Mouse (Mus musculus): ENCODE results near the gene Olfr802. TPM values are rescaled to one million over a fixed set of nuclear protein-coding genes. Genes with fewer than 3 reads are reported as not detected.

Olfr802 gene
- polyA plus RNA-seq (2015; fragmentation: Nextera tagmentation; extraction: Ambion mirVana), result not detected in 2 replicates

DNA sequence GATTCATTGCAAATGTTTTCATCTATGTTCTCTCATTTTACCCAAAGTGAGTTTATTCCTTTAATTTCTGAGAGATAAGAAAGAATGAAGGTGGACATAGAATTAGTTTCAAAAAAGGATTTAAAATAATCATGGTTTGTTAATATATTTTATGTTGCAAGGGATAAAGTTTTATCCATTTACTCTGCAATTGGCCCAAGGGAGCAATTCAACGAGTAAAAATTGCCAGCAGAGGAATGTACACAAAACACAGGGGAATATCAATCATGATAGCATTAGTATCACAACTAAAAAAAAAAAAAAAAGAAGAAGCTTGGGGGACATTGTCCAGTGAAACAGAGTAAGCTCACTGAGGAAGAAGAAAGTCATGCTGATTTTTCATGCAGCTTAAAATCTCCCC lies at the start of gene Olfr802:
Gene Olfr802, minus strand, starts transcription at position 101 of the 400 bp plus-strand sequence.
- H3K4me2 ChIP-seq, result no peak within 1 kb of the TSS
- H3K4me1 ChIP-seq, result no peaks in the 10 kb centered on the region
- H3K9me3 ChIP-seq (replicated peaks), result no peaks in the 10 kb centered on the region
- no peak for ATAC-seq (replicated peaks; ENCODE audit: low FRiP score)
- H3K27ac ChIP-seq, result no peak within 1 kb of the TSS
- no peaks in the 10 kb centered on the region for H3K36me3 ChIP-seq
- no peak within 1 kb of the TSS for H3K4me3 ChIP-seq (replicated peaks)
- WGBS, result 56% methylated on average over 1 of the region's 1 CpGs
- H3K27me3 ChIP-seq, result no peaks in the 10 kb centered on the region
- H3K9ac ChIP-seq, result no peak within 1 kb of the TSS

GRCm38 (mm10) chr10:129729275-129729674 lies 41.3 kb upstream of the Olfr802 start, which contains the start of gene Olfr805:
Gene Olfr805, minus strand, starts transcription at chr10:129729375.
- WGBS, result 93% methylated on average over 2 of the region's 2 CpGs
- Histone ChIP-seq H3K27me3 (no peaks in the 10 kb centered on the region), H3K4me3 (replicated peaks) (no peak within 1 kb of the TSS), H3K36me3 (no peaks in the 10 kb centered on the region), H3K9me3 (replicated peaks) (no peaks in the 10 kb centered on the region), H3K9ac (no peak within 1 kb of the TSS), H3K27ac (no peak within 1 kb of the TSS), H3K4me1 (no peaks in the 10 kb centered on the region), H3K4me2 (no peak within 1 kb of the TSS)
- ATAC-seq (replicated peaks; ENCODE audit: low FRiP score), result no peak

DNA sequence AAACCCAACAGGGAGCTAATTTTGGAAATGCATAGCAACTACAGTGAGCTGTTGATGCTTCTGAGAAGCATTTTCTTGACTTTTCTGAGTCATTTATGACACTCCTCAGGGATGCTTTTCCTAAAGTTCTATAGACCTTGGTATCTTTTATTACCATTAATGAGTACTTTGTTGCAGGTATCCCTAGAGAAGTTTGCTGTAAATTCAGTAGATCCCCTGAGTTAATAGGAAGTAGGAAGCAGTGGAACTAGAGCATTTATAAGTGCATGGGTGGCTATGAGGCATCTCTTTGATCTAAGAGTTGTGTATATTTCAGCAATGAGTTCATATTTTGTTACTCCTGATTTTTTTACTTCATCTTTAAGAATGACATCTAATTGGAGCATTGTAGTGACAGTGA lies 14.9 kb upstream of the Olfr802 start, which contains the start of gene Olfr804:
Gene Olfr804, plus strand, starts transcription at position 301 of the 400 bp plus-strand sequence.
- H3K36me3 ChIP-seq, result no peaks in the 10 kb centered on the region
- H3K4me3 ChIP-seq (replicated peaks), result no peak within 1 kb of the TSS
- H3K4me2 ChIP-seq, result no peak within 1 kb of the TSS
- H3K4me1 ChIP-seq, result no peaks in the 10 kb centered on the region
- H3K9ac ChIP-seq, result no peak within 1 kb of the TSS
- ATAC-seq (replicated peaks; ENCODE audit: low FRiP score), result no peak
- H3K27me3 ChIP-seq, result no peaks in the 10 kb centered on the region
- no peak within 1 kb of the TSS for H3K27ac ChIP-seq
- H3K9me3 ChIP-seq (replicated peaks), result no peaks in the 10 kb centered on the region

DNA sequence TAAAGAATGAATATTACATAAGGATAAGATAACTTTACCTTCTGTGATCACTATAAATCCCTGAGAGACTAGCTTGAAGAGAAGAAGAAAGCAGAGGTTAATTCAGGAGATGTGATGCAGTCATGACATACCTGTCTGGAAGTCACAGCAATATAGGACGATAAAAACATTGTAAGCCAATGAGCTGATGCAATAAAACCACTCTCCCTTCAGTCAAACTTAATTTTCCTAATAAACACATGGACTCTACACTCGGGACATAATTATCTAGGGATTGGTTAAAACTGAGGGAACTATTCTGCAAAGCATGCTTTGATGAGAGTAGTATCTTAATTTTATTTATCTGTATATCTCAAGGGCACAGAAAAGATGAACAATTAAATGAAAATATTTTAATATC lies 6.2 kb upstream of the Olfr802 start, which contains the start of gene Olfr803:
Gene Olfr803, minus strand, starts transcription at position 101 of the 400 bp plus-strand sequence.
- ATAC-seq (replicated peaks; ENCODE audit: low FRiP score), result no peak
- H3K27ac ChIP-seq, result no peak within 1 kb of the TSS
- no peaks in the 10 kb centered on the region for H3K9me3 ChIP-seq (replicated peaks)
- no peaks in the 10 kb centered on the region for H3K36me3 ChIP-seq
- H3K27me3 ChIP-seq, result no peaks in the 10 kb centered on the region
- H3K4me2 ChIP-seq, result no peak within 1 kb of the TSS
- H3K4me1 ChIP-seq, result no peaks in the 10 kb centered on the region
- no peak within 1 kb of the TSS for H3K4me3 ChIP-seq (replicated peaks)
- H3K9ac ChIP-seq, result no peak within 1 kb of the TSS
- WGBS, result 77% methylated on average over 2 of the region's 2 CpGs

DNA sequence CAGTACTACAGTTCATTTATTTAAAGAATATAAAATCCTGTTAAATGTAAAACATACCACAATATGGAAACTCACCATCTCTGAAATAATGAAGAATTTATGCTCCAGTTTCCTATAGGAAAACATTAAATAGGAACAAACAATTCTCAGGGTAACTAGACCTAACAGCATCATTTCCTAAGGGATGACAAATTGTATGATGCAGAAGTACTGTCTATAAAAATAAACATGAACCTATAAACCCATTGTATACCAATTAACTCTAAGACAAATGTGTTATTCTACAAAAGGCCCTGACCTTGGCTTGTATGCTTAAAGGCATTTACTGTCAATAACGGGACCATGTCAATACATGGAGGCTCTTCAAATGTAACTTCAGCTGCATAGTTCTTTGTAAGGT lies 14.2 kb downstream of the Olfr802 start, which contains the start of gene Olfr801:
Gene Olfr801, minus strand, starts transcription at position 101 of the 400 bp plus-strand sequence.
- no peak for ATAC-seq (replicated peaks; ENCODE audit: low FRiP score)
- H3K4me2 ChIP-seq, result no peak within 1 kb of the TSS
- H3K27me3 ChIP-seq, result no peaks in the 10 kb centered on the region
- WGBS, result 79% methylated on average over 1 of the region's 1 CpGs
- H3K9me3 ChIP-seq (replicated peaks), result no peaks in the 10 kb centered on the region
- H3K36me3 ChIP-seq, result no peaks in the 10 kb centered on the region
- H3K9ac ChIP-seq, result no peak within 1 kb of the TSS
- H3K4me1 ChIP-seq, result no peaks in the 10 kb centered on the region
- no peak within 1 kb of the TSS for H3K27ac ChIP-seq
- H3K4me3 ChIP-seq (replicated peaks), result no peak within 1 kb of the TSS

GRCm38 (mm10) chr10:129657394-129657793 lies 30.6 kb downstream of the Olfr802 start, which contains the start of gene Olfr800:
Gene Olfr800, plus strand, starts transcription at chr10:129657694.
- H3K4me3 ChIP-seq (replicated peaks), result no peak within 1 kb of the TSS
- no peaks in the 10 kb centered on the region for H3K36me3 ChIP-seq
- no peaks in the 10 kb centered on the region for H3K4me1 ChIP-seq
- no peak within 1 kb of the TSS for H3K27ac ChIP-seq
- ATAC-seq (replicated peaks; ENCODE audit: low FRiP score), result no peak
- H3K9ac ChIP-seq, result no peak within 1 kb of the TSS
- H3K27me3 ChIP-seq, result no peaks in the 10 kb centered on the region
- no peak within 1 kb of the TSS for H3K4me2 ChIP-seq
- H3K9me3 ChIP-seq (replicated peaks), result no peaks in the 10 kb centered on the region

DNA sequence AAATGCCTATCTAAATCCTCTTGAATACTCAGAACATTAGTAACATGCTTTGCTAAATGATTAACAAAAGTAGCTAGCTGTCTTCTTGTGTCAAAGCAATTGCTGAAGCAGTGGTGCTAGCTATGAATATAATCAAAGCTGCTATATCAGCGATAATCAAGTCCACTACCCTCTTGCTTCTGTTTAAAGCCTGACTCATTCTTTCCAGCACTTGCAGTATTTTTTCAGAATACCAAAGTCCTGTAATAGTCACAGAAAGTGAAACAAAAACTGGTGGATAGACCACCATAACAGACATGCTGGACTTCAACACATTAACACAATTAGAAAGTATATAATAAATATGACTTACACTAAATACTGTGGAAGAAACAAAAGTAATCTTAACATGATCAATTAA lies 36.2 kb downstream of the Olfr802 start:
- Histone ChIP-seq H3K27me3 (no peaks in the 10 kb centered on the region), H3K4me1 (no peaks in the 10 kb centered on the region), H3K27ac (no peak overlapping the region), H3K9me3 (replicated peaks) (no peaks in the 10 kb centered on the region), H3K4me3 (replicated peaks) (no peak overlapping the region), H3K9ac (no peak overlapping the region), H3K36me3 (no peaks in the 10 kb centered on the region), H3K4me2 (no peak overlapping the region)
- ATAC-seq (replicated peaks; ENCODE audit: low FRiP score), result no peak
- WGBS, result 85% methylated on average over 1 of the region's 1 CpGs

DNA sequence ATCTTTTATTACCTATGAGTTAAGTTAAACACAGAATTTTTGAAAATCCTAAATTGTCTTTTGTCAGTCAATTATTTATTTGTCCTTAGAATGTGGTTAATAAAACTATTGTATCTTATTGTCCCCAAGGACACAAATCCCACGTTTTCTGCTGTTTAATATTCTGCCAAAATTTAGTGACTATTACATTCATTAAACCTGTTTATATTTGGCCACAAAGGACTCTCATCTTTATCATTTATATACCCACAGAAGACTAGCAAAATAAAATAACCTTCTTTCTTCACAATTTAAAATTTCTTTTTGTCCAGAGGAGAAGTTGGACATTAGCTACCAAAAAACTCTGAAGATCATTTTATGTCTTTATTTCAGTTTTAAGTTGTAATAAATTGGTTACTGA lies 50.8 kb downstream of the Olfr802 start, which contains the start of gene Olfr799:
Gene Olfr799, plus strand, starts transcription at position 301 of the 400 bp plus-strand sequence.
- no peaks in the 10 kb centered on the region for H3K27me3 ChIP-seq
- no peak within 1 kb of the TSS for H3K9ac ChIP-seq
- H3K4me2 ChIP-seq, result no peak within 1 kb of the TSS
- H3K36me3 ChIP-seq, result no peaks in the 10 kb centered on the region
- H3K9me3 ChIP-seq (replicated peaks), result no peaks in the 10 kb centered on the region
- no peak within 1 kb of the TSS for H3K27ac ChIP-seq
- ATAC-seq (replicated peaks; ENCODE audit: low FRiP score), result no peak
- no peaks in the 10 kb centered on the region for H3K4me1 ChIP-seq
- 24% methylated on average over 1 of the region's 1 CpGs for WGBS
- no peak within 1 kb of the TSS for H3K4me3 ChIP-seq (replicated peaks)

GRCm38 (mm10) chr10:129627834-129628233 lies 60.1 kb downstream of the Olfr802 start, which contains the start of gene Olfr798:
Gene Olfr798, minus strand, starts transcription at chr10:129627934.
- 85% methylated on average over 1 of the region's 1 CpGs for WGBS
- H3K4me1 ChIP-seq, result no peaks in the 10 kb centered on the region
- no peaks in the 10 kb centered on the region for H3K36me3 ChIP-seq
- ATAC-seq (replicated peaks; ENCODE audit: low FRiP score), result no peak
- no peak within 1 kb of the TSS for H3K9ac ChIP-seq
- H3K27ac ChIP-seq, result no peak within 1 kb of the TSS
- no peak within 1 kb of the TSS for H3K4me2 ChIP-seq
- H3K9me3 ChIP-seq (replicated peaks), result no peaks in the 10 kb centered on the region
- H3K4me3 ChIP-seq (replicated peaks), result no peak within 1 kb of the TSS
- no peaks in the 10 kb centered on the region for H3K27me3 ChIP-seq

Small RNAs within 50 kb of the gene (microRNA-seq; reads per million reads assigned to microRNA genes)
- not detected for gene Gm24485

Other genes starting within 250 kb of the Olfr802 start
- not detected in 2 replicates for gene Olfr787, start 226.3 kb downstream of the Olfr802 start, polyA plus RNA-seq (2015; fragmentation: Nextera tagmentation; extraction: Ambion mirVana)
- gene Olfr788, start 217.2 kb downstream of the Olfr802 start, polyA plus RNA-seq (2015; fragmentation: Nextera tagmentation; extraction: Ambion mirVana), result not detected in 2 replicates
- gene Olfr789, start 203.4 kb downstream of the Olfr802 start, polyA plus RNA-seq (2015; fragmentation: Nextera tagmentation; extraction: Ambion mirVana), result not detected in 2 replicates
- gene Olfr790, start 189.7 kb downstream of the Olfr802 start, polyA plus RNA-seq (2015; fragmentation: Nextera tagmentation; extraction: Ambion mirVana), result not detected in 2 replicates
- not detected in 2 replicates for gene Olfr791, start 166.4 kb downstream of the Olfr802 start, polyA plus RNA-seq (2015; fragmentation: Nextera tagmentation; extraction: Ambion mirVana)
- gene Olfr792, start 149.0 kb downstream of the Olfr802 start, polyA plus RNA-seq (2015; fragmentation: Nextera tagmentation; extraction: Ambion mirVana), result not detected in 2 replicates
- gene Olfr794, start 120.5 kb downstream of the Olfr802 start, polyA plus RNA-seq (2015; fragmentation: Nextera tagmentation; extraction: Ambion mirVana), result not detected in 2 replicates
- gene Olfr796, start 75.6 kb downstream of the Olfr802 start, polyA plus RNA-seq (2015; fragmentation: Nextera tagmentation; extraction: Ambion mirVana), result not detected in 2 replicates
- not detected in 2 replicates for gene Olfr798, start 60.2 kb downstream of the Olfr802 start, polyA plus RNA-seq (2015; fragmentation: Nextera tagmentation; extraction: Ambion mirVana)
- gene Olfr799, start 50.7 kb downstream of the Olfr802 start, polyA plus RNA-seq (2015; fragmentation: Nextera tagmentation; extraction: Ambion mirVana), result not detected in 2 replicates
- gene Olfr800, start 30.5 kb downstream of the Olfr802 start, polyA plus RNA-seq (2015; fragmentation: Nextera tagmentation; extraction: Ambion mirVana), result not detected in 2 replicates
- not detected in 2 replicates for gene Olfr801, start 14.3 kb downstream of the Olfr802 start, polyA plus RNA-seq (2015; fragmentation: Nextera tagmentation; extraction: Ambion mirVana)
- not detected in 2 replicates for gene Olfr803, start 6.1 kb upstream of the Olfr802 start, polyA plus RNA-seq (2015; fragmentation: Nextera tagmentation; extraction: Ambion mirVana)
- not detected in 2 replicates for gene Olfr804, start 15.0 kb upstream of the Olfr802 start, polyA plus RNA-seq (2015; fragmentation: Nextera tagmentation; extraction: Ambion mirVana)
- not detected in 2 replicates for gene Olfr805, start 41.2 kb upstream of the Olfr802 start, polyA plus RNA-seq (2015; fragmentation: Nextera tagmentation; extraction: Ambion mirVana)
- gene Olfr806, start 53.8 kb upstream of the Olfr802 start, polyA plus RNA-seq (2015; fragmentation: Nextera tagmentation; extraction: Ambion mirVana), result not detected in 2 replicates
- not detected in 2 replicates for gene Olfr807, start 69.6 kb upstream of the Olfr802 start, polyA plus RNA-seq (2015; fragmentation: Nextera tagmentation; extraction: Ambion mirVana)
- not detected in 2 replicates for gene Olfr808, start 77.3 kb upstream of the Olfr802 start, polyA plus RNA-seq (2015; fragmentation: Nextera tagmentation; extraction: Ambion mirVana)
- gene Olfr809, start 86.5 kb upstream of the Olfr802 start, polyA plus RNA-seq (2015; fragmentation: Nextera tagmentation; extraction: Ambion mirVana), result not detected in 2 replicates
- gene Olfr810, start 106.7 kb upstream of the Olfr802 start, polyA plus RNA-seq (2015; fragmentation: Nextera tagmentation; extraction: Ambion mirVana), result not detected in 2 replicates
- not detected in 2 replicates for gene Olfr811, start 116.2 kb upstream of the Olfr802 start, polyA plus RNA-seq (2015; fragmentation: Nextera tagmentation; extraction: Ambion mirVana)
- gene Olfr812, start 157.9 kb upstream of the Olfr802 start, polyA plus RNA-seq (2015; fragmentation: Nextera tagmentation; extraction: Ambion mirVana), result not detected in 2 replicates
- gene Olfr813, start 167.2 kb upstream of the Olfr802 start, polyA plus RNA-seq (2015; fragmentation: Nextera tagmentation; extraction: Ambion mirVana), result not detected in 2 replicates
- gene Olfr814, start 191.7 kb upstream of the Olfr802 start, polyA plus RNA-seq (2015; fragmentation: Nextera tagmentation; extraction: Ambion mirVana), result not detected in 2 replicates
- not detected in 2 replicates for gene Olfr815, start 217.7 kb upstream of the Olfr802 start, polyA plus RNA-seq (2015; fragmentation: Nextera tagmentation; extraction: Ambion mirVana)
- not detected in 2 replicates for gene Olfr816, start 227.4 kb upstream of the Olfr802 start, polyA plus RNA-seq (2015; fragmentation: Nextera tagmentation; extraction: Ambion mirVana)